Mouse (Mus musculus): Measurements from ENCODE around the gene Rdh16f2. TPM values are rescaled to one million over a fixed set of nuclear protein-coding genes. Genes with fewer than 3 reads are reported as not detected.
"Not testable (repeated sequence)": the region's sequence is repeated elsewhere in the genome, so short reads cannot be mapped to it uniquely, and the experiment has no call there.

Gene Rdh16f2
- not detected for total RNA-seq (2022)

DNA sequence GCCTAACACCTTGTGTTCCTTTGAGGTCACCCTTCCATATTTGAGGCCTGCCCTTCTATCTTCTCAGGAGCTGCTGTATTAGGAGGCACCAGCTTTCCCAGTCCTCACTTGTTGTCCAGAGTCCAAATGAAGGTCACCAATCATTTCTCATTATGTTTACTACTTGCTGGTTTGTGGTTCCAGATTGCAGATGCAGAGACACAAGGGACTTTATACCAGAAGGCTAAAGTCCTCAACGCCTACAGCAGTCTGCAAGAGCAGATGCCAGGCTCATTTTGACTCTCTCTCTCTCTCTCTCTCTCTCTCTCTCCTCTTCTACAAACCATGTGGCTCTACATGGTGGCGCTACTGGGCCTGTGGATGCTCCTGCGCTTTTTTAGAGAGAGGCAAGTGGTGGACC, at the start of gene Rdh16f2:
Gene Rdh16f2, plus strand, starts transcription at position 243 of the 400 bp plus-strand sequence.
- no peak for DNase-seq

DNA sequence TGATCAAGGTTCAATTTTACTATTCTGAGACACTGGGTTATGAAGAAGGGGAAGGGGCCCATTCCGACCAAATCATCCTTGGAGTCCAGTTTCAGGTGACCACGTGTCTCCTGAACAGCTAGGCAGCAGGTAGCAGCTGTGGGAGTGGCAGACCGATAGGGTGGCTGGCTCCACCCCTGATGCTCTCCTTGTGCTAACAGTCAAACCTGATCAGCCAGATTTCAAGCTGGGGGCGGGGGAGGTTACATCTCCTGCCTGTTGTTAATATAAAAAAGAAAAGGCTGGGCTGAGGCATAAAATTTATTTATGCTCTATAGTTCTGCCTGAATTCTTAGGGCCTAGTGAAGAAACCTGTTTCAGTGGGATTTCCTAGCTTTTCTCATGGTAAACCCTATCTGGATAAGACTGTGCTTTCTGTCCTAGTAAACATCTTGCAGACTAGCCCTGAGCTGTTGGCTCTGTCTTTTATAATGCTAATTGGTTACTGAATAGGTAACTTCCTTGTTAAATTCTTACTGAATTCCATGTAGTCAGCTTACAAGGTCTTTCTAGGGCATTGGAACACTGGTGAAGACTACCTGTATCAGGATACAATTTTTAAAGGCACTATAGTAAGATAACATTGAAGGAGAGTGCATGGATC, 48.9 kb upstream of the Rdh16f2 start:
- DNase-seq, result not testable (repeated sequence)

DNA sequence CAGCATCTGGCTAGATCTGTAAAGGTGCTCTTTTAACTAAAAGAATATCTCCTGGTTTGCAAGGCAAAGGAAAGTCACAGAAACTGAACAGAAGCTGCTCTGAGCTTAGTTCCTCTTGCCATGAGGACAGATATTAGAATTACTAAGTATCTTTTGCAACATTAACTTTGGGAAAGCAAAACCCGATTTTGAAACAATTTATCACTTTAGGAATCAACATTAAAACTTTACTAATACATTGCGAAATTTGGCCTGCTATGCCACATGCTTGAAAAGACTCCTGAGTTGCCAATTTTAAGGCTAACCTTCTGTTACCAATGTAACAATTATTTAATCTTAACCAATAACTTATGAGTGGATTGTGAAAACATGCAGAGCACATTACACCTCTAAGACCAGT, 44.5 kb upstream of the Rdh16f2 start:
- not testable (repeated sequence) for DNase-seq

DNA sequence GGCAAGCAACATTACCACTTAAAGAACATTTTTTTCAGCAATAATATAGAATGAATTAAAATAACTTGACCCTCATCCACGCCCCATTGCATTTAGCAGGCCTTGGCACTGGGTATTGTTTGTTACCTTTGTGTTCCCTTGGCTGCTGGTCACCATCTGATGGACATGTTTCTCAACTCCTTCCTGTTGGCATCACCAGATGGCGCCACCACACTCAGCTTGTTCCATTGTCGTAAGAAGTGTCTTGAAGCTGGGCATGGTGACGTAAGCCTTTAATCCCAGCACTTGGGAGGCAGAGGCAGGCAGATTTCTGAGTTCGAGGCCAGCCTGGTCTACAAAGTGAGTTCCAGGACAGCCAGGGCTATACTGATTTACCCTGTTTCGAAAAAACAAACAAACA, 40.9 kb upstream of the Rdh16f2 start:
- peak; percentile 19 for DNase-seq

DNA sequence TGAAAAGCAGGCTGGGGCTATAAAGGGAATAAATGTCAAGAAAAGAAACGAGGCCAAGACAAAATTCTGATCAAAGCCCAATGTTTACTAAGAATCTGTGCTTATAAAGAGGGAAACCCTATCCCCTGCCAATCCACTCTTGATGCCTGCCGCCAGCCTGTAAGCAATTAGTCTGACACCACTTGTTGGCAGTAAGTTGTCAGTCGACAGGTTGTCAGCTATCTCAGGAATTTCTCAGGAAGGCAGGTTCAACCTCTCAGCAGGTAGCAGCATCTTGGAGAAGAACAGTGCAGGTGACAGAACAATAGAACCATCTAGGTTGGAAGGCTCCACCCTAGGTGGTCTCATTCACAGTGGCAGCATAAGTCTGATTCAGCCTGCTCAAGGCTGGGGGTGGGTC, 37.2 kb upstream of the Rdh16f2 start:
- no peak for DNase-seq

DNA sequence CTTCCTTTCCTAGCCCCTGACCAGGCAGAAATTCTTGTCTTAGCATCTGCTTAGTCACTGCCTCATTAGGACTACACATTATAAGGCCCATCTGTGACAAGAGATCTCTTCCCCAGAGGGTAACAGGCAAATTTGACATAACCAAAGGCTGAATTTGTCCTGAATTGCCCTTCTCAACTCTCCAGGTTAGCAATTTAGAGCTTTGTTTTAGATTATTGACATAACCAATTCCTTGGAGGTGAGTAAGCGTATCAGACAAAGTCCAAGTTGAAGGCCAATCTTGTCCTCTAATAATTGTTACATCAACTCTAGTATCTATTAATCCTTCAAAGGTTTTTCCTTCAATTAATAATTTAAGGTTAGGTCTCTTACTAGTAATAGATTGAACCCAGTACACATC, 32.1 kb upstream of the Rdh16f2 start:
- DNase-seq, result not testable (repeated sequence)

DNA sequence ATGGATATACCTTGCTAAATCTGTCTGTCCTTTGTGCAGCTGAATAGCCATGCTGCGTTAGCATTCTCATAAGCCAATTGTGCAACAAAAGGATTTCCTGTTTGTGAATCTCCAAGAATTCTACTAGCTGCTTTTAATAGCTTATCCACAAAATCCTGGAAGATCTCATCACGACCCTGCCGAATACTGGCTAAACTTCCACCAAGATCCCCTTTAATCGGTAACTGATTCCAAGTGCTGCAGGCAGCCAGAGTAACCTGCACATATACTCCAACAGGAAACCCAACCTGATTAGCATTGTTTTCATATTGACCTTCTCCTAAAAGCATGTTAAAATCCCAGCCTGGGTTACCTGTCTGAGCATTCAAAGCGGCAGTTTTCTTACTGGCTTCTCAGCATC, 31.0 kb upstream of the Rdh16f2 start:
- DNase-seq, result no peak

DNA sequence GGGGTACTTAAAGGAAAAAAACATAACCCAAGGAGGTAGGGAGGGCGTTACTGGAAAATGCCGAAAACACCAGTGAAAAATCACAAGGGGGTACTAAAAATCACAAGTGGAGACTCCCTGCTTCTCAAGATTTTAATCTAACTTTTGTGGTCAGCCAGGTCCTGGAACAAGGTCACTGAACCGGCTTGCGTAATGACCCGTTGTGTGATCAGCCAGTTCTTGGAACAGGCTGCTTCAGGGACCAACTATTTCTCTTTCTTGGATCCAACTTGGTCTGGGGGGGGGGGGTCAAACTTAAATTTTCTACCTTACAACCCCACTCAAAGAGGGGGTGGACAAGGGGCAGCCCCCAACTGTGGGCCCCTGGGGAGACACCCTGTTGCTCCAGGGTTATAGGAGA, 28.5 kb upstream of the Rdh16f2 start:
- peak; percentile 21 for DNase-seq

DNA sequence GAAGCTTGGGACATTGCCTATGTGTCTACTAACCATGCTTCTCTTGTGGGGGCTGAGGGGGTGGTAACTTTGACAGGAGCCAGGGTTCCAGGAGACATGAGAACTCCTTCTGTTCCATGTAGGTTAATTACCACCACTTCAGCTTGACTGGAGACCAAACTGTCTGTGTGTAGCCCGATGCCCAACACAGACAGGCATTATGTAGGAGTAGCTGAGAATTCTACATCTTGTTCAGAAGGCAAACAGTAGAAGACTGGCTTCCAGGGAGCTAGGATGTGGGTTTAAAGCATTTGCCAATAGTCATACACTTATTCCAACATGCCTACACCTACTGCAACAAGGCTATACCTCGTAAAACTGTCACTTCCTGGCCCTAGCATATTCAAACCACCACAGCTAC, 27.7 kb upstream of the Rdh16f2 start:
- DNase-seq, result no peak

DNA sequence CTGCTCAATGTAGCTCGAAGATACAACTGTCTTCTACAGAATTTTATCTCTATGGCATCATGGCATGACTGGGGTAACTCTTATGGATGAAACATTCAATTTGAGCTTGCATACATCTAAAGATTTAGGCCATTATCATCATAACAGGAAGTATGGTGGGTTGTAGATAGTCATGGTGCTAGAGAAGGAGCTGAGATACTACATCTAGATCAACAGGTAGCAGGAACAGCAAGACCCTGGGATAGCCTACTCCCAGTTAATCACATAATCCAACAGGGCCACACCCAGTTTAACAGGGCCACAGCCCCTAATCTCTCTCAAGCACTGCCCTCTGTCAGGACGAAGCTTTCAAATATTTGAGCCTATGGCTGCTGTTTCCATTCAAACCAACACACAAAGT, 25.5 kb upstream of the Rdh16f2 start:
- DNase-seq, result no peak

DNA sequence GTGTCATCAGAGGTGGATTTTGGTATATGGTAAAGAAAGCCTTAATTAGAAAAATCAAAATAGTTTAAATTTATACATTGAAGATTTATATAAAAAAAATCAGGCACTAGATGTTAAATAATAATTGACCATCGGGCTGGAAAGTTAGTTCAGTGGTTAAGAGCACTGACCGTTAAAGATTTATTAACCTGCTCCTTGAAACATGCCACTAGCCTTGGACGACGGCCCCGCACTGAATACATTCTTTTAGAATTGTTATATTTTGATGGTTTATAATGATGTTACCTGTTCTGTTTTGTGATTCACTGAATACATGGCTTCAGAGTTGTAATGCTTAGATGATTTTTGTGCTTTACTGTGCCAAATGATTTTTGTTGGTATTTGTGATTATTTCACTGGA, 20.3 kb upstream of the Rdh16f2 start:
- not testable (repeated sequence) for DNase-seq

DNA sequence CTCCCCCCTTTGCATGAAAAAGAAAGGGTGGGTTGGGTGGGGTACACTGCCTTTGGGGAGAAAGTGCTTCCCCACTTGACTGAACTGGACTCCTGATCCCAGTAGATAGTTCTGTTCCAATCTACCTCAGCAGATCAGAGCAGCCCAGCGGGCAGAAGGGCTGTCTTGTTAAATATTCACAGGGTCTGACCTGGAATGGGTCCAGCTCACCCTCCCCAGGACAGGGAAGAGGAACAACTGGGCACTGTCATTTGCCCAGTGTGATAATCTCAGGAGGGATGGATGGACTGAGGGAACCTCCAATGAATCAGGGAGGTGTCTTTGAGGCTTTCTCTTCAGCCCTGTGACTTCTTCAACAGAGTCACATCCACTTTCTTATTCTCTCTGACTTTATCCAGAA, 18.2 kb upstream of the Rdh16f2 start:
- no peak for DNase-seq

DNA sequence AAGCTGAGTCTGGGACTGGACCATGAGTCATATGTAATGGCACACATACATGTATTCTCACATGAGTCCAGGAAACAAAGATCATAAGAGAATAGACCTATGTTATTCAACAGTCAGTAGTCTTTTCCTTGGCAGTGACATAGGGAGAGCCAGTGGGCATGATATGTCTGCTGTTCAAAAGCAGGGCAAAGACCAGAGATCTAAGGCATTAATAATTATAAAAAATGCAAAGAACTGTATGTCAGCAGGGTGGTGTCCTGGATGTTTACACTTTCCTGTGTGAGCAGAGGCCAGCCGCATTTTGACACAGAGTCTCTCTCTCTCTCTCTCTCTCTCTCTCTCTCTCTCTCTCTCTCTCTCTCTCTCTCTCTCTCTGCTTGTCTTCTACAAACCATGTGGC, 16.6 kb upstream of the Rdh16f2 start, which contains the start of gene Rdh19:
Gene Rdh19, plus strand, starts transcription at position 301 of the 400 bp plus-strand sequence.
- no peak for DNase-seq

DNA sequence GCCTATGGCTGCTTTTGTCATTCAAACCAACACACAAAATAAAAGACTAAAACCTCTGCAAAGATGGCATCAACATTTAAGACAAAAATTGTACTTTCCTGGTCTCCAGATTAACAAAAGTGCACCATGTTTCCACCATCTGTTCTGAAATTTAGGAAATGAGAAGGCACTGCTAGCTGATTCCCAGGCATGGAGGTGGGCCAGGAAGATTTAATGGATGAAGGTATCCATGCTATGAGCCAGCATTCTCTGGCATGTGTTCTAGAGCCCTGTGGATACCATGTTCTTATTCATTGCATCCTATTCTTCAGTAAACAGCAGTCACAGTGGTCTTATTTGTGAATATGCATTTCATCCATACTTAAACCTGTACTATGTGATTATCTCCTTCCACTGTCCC, 9.9 kb upstream of the Rdh16f2 start:
- no peak for DNase-seq

DNA sequence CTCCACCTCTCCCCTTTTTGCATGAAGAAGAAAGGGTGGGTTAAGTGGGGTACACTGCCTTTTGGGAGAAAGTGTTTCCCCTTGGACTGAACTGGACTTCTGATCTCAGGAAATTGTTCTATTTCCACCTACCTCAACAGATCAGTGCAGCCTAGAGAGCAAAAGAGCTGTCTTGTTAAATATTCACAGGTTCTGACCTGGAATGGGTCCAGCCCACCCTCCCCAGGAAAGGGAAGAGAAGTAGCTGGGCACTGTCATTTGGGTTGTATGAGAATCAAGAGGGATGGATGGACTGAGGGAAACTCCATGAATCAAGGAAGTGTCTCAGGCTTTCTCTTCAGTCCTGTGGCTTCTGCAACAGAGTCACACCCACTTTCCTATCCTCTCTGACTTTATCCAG, 1.3 kb upstream of the Rdh16f2 start:
- no peak for DNase-seq

DNA sequence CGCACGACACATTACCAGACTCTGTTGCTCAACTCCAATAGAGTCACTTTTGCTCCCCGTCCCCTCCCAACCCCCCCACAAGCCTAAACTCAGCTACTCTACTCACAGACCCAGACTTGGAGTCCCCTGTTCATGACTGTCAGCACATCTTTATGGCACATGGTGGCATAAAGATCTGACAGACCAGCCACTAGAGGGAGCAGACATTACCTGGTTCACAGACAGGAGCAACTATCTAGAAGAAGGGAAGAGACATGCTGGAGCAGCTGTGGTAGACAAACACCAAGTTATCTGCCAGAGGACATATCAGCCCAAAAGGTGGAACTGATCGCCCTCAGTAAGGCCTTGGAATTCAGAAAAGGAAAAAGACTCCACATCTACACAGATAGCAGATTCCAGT, 6.2 kb downstream of the Rdh16f2 start:
- DNase-seq, result peak; percentile 8

DNA sequence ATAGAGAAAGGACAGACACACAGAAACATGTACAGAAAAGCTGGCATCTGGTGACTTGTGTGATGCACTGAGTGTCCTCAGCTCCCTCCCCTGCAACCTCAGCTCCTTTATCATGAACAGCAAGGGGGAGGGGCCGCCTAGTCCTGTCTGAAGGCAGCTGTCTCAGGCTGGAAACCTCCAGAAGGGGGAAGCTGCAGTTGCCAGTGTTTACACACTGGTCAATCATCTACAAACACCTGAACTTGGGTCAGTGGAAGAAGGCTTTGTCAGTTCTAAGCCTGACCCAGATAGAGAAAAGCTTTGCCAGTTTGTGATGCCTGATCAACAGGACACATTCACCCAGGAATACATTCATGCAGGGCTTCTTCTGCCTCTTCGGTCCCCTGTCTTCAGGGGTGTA, 11.4 kb downstream of the Rdh16f2 start:
- no peak for DNase-seq

DNA sequence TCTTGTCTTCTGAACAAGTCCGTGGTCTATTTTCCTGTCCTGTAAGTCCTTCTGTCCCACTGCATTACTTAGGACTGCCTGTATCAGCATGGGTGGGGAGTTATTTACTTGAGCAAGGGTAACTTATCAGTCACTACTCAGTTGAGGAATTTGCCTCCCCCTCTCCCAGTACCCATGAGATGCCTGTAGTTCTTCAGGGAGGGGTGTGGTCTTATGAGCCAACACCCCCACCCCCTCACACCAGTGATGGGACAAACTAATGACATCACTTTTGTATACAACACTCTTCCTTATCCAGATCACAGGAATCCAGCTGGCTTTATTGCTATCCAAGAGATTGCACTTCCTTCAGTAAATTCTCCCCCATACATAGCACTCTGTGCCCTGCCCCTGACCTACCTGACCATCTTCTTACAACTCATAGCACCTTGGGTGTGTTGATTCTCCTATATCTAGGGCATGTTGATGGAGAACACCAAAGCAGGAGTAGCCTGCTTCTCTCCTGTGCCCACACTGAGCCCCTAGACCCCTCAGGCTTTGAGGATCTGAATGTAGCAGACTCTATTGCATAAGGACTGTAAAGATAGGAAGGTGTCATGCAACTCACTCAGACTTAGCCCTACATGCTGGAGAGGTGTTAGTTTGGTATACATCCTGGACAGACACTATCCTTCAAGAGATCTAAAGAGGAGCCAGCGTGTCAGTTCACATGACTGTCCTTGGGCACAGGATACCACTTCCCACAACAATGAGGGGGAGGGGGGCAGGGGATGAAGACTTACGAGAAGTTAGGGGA, 12.2 kb downstream of the Rdh16f2 start:
- DNase-seq, result no peak

DNA sequence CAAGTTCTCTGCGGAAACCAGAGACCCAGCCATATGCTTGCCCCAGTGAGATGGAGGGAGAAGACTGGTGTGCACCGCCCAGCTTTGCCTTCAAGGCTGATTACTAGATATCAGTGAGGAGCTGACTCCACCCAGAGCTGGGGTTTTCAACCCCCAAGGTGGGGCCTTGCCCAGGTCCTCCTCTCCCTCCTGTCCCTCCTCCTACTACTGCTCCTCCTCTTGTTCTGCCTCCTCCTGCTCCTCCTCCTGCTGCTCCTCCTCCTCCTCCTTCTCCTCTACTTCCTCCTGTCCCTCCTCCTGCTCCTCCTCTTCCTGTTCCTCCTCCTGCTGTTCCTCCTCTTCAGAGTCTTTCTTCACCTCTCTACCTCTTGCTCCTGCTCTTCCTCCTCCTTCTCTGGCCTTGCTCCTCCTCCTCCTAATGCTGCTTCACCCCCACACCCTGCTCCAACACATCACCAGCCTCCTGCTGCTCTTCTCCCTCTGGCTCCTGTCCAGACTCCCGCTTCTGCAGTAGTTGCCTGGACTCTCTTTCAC, 12.9 kb downstream of the Rdh16f2 start:
- no peak for DNase-seq

DNA sequence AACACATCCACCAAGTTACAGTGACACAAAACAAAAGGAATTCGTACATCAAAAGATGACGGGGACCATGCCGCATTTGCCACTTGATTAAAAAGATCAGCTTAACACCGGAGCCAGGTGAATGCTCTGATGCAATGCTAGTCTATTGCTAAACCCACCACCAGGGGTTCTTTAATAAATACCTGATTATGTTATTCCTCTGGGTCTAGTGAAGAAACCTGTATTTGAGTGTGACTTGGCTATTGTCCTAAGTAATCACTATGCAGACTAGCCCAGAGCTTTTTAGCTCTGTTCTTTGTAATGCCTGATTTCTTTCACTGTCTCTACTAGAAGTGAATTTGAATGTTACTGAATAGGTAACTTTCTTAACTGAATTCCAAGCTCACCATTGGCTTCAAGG, 14.8 kb downstream of the Rdh16f2 start:
- DNase-seq, result no peak

DNA sequence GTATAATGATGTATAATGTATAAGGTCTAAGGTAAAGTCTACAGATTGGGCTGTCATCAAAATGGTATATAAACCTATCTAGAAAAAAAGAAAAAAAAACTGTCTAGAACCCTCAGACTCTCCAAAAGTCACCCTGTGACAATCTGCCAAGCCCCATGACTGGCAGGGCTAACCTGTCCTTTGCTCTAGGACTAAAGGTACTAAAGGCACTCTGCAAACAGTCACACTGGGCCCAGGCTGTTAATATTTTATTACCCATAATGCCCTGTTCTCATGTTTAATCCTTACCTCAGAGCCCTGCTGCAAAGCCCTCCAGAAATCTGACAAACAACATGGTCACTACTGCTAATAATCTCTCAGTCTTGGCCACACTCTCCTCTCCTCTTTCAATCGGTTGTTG, 20.3 kb downstream of the Rdh16f2 start:
- no peak for DNase-seq

DNA sequence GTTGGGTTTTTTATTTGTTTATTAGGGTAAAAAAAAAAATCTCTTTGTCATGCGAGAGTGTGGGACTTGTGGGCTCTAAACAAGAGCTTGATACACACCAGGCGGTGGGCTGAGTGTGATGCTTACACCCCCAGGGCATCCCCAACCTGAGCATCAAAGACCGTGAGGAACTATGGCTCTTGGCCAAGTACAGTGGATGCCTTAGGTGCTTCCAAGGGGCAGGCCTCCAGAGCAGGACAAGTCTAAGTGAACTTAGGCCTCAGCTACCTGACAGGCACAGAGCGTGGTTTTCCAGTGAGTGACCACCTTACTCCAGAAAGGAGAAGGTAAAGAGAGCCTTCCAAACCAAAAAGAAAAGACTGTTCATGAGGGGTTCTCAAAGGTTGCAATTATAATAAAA, 20.7 kb downstream of the Rdh16f2 start:
- no peak for DNase-seq

DNA sequence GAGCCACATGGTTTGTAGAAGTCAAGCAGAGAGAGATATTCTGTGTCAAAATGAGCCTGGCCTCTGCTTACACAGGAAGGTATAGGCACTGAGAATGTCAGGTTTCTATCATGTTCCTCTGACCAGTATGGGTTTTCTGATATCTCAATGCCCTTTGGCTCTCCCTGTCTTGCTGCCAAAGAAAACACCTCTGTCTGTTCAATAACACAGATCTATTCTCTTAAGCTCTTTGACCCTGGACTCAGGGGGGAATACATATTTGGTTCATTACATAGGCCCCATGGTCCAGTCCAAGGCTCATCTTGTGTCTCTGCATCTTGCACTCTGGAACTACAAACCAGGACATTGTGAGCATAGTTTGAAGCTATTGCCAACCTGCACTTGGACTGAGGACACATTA, 22.3 kb downstream of the Rdh16f2 start, which contains the start of gene Rdh7:
Gene Rdh7, minus strand, starts transcription at position 213 of the 400 bp plus-strand sequence.
- no peak for DNase-seq

DNA sequence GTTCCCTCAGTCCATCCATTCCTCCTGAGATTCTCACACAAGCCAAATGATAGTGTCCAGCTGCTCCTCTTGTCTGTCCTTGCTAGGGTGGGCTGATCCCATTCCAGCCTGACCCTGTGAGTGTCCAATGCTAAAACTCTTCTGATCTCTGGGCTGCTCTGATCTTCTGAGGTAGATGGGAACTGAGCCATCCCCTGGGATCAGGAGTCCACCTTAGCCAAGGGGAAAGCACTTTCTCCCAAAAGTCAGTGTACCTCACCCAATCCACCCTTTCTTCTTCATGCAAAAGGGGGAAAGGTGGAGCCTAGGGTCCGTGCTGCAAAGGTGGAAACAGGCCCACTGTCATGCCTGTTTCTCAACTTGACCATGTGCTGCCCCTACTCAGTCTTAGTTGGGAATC, 25.2 kb downstream of the Rdh16f2 start:
- DNase-seq, result no peak

Data from adrenal gland, adult 8-10 months (tissue).